Mouse (Mus musculus): ENCODE results near the gene Olfr402. TPM values are rescaled to one million over a fixed set of nuclear protein-coding genes. Genes with fewer than 3 reads are reported as not detected.

Olfr402 gene
- total RNA-seq (2023; ENCODE audit: inconsistent age): not detected in 4 replicates

GRCm38 (mm10) chr11:74153229-74153628, at the start of gene Olfr402:
TSS of gene Olfr402 (plus strand) at chr11:74153529.

GRCm38 (mm10) chr11:74113412-74113811, 39.9 kb upstream of the Olfr402 start, which contains the start of gene Olfr401:
TSS of gene Olfr401 (plus strand) at chr11:74113712.

GRCm38 (mm10) chr11:74185949-74186348, 32.6 kb downstream of the Olfr402 start, which contains the start of gene Olfr403:
TSS of gene Olfr403 (plus strand) at chr11:74186249.

Other genes with a start within 250 kb of the Olfr402 start
- not detected in 4 replicates for gene Olfr395, start 244.2 kb upstream of the Olfr402 start, total RNA-seq (2023; ENCODE audit: inconsistent age)
- gene Olfr23, start 216.9 kb upstream of the Olfr402 start, total RNA-seq (2023; ENCODE audit: inconsistent age): not detected in 4 replicates
- gene Olfr397, start 192.7 kb upstream of the Olfr402 start, total RNA-seq (2023; ENCODE audit: inconsistent age): not detected in 4 replicates
- not detected in 4 replicates for gene Olfr398, start 163.1 kb upstream of the Olfr402 start, total RNA-seq (2023; ENCODE audit: inconsistent age)
- not detected in 4 replicates for gene Olfr139, start 97.0 kb upstream of the Olfr402 start, total RNA-seq (2023; ENCODE audit: inconsistent age)
- not detected in 4 replicates for gene Olfr399, start 96.9 kb upstream of the Olfr402 start, total RNA-seq (2023; ENCODE audit: inconsistent age)
- gene Zfp616, start 83.6 kb upstream of the Olfr402 start, total RNA-seq (2023; ENCODE audit: inconsistent age): not detected in 4 replicates
- gene Olfr401, start 39.8 kb upstream of the Olfr402 start, total RNA-seq (2023; ENCODE audit: inconsistent age): not detected in 4 replicates
- gene Olfr403, start 32.7 kb downstream of the Olfr402 start, total RNA-seq (2023; ENCODE audit: inconsistent age): not detected in 4 replicates
- not detected in 4 replicates for gene Olfr43, start 57.9 kb downstream of the Olfr402 start, total RNA-seq (2023; ENCODE audit: inconsistent age)
- gene Olfr406, start 106.3 kb downstream of the Olfr402 start, total RNA-seq (2023; ENCODE audit: inconsistent age): not detected in 4 replicates
- gene Olfr59, start 130.2 kb downstream of the Olfr402 start, total RNA-seq (2023; ENCODE audit: inconsistent age): not detected in 4 replicates
- gene Olfr410, start 184.5 kb downstream of the Olfr402 start, total RNA-seq (2023; ENCODE audit: inconsistent age): not detected in 4 replicates
- not detected in 4 replicates for gene Olfr411, start 199.1 kb downstream of the Olfr402 start, total RNA-seq (2023; ENCODE audit: inconsistent age)
- gene Olfr412, start 208.5 kb downstream of the Olfr402 start, total RNA-seq (2023; ENCODE audit: inconsistent age): not detected in 4 replicates